Comparison of ENCODE assay signal across 8 mouse cellular contexts in the genomic region with DNA sequence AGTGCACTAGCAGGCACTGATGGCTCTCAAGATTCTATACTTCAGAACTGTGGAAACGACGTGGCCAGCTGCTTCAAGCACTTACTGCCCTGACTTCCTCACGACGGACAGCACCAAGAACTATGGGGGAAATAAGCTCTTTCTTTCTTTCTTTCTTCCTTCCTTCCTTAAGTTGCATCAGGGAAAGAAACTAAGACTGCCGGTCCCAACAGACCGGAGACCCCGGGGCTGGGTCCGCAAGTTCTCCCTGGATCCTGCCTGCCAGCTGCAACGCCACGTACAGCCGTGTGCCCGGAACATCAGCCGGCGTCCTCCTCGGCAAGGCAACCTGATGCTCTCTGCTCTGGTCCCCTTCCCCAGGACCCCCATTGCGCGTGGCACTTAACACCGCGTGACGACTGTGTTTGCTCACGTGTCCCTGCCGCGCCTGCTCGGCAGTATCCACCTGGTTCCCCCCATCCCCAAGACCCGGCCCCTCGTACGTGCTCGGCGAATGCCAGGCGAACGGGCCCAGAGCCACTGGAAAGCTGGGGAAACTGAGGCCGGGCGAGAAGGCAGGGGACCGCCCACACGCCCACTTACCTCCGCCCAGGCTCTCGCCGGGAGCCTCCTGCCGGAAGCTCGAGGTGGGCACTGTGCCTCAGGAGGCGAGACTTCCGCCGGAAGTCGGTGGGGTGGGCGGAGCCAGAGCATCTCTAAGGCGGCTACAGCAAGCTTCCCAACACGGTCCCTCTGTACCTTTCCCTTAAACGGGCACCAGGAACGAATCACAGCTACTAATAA. TPM values are rescaled to one million over a fixed set of nuclear protein-coding genes. Genes with fewer than 3 reads are reported as not detected.
DNase-seq lines count a peak whose midpoint lies in the region; ATAC-seq and TF ChIP-seq lines count a peak whose summit lies in the region.

A gene (minus strand): TSS at position 668 of the 783 bp plus-strand sequence.

- DNase-seq in G1E (ENCODE audit: low spot score) = peak; percentile 97
- DNase-seq in cerebellum, adult 18-20 months = peak; percentile 93 to 96
- DNase-seq in forebrain, postnatal 0 days = peak; percentile 97
- DNase-seq in heart, postnatal 4 days = peak; percentile 95
- peak; percentile 91 to 96 for DNase-seq in layer of hippocampus, adult 8-10 months (ENCODE audit: low spot score in 2 of 2)
- peak; percentile 86 for DNase-seq in ovary, postnatal 10 days (ENCODE audit: low spot score)
- DNase-seq in thymus, postnatal 10 days (ENCODE audit: low spot score in 2 of 2) = peak; percentile 83 to 90

- H3K4me2 ChIP-seq in forebrain, postnatal 0 days (ENCODE audit: low read depth) = peak within 1 kb of the TSS; percentile 79
- peak within 1 kb of the TSS; percentile 89 for H3K4me2 ChIP-seq in lung, embryonic 15.5 days

- no peak for TF ChIP-seq CTCF in G1E (IDR thresholded peaks at IDR 0.05; ENCODE audit: low read depth, low read length)
- peak; percentile 59 for TF ChIP-seq CTCF in forebrain, postnatal 0 days (IDR thresholded peaks at IDR 0.05; ENCODE audit: low read depth)

- no peaks in the 10 kb centered on the region for H3K9me3 ChIP-seq in G1E (replicated peaks)
- no peaks in the 10 kb centered on the region for H3K9me3 ChIP-seq in forebrain, postnatal 0 days (ENCODE audit: low read length)
- no peaks in the 10 kb centered on the region for H3K9me3 ChIP-seq in lung, embryonic 15.5 days

- peak within 1 kb of the TSS; percentile 99 for H3K4me3 ChIP-seq in G1E (ENCODE audit: low read depth, low read length)
- peak within 1 kb of the TSS; percentile 65 for H3K4me3 ChIP-seq in forebrain, postnatal 0 days (ENCODE audit: low read depth, low read length)
- peak within 1 kb of the TSS; percentile 79 for H3K4me3 ChIP-seq in lung, embryonic 15.5 days

- no peaks in the 10 kb centered on the region for H3K27me3 ChIP-seq in G1E (ENCODE audit: insufficient read depth, low read length)
- no peaks in the 10 kb centered on the region for H3K27me3 ChIP-seq in forebrain, postnatal 0 days (ENCODE audit: insufficient read depth, low read length)
- H3K27me3 ChIP-seq in lung, embryonic 15.5 days = no peaks in the 10 kb centered on the region

- H3K4me1 ChIP-seq in G1E (ENCODE audit: insufficient read depth, low read depth, low read length) = peaks cover 40% of the 10 kb centered on the region
- H3K4me1 ChIP-seq in forebrain, postnatal 0 days (ENCODE audit: insufficient read depth) = peaks cover 15% of the 10 kb centered on the region
- peaks cover 26% of the 10 kb centered on the region for H3K4me1 ChIP-seq in lung, embryonic 15.5 days

- ATAC-seq in G1E (ENCODE audit: extremely low read depth, insufficient number of reproducible peaks, low FRiP score, poor library complexity, severe bottlenecking) = peak; percentile 92
- peak; percentile 90 for ATAC-seq in forebrain, postnatal 0 days
- peak; percentile 92 for ATAC-seq in lung, embryonic 15.5 days (ENCODE audit: borderline replicate concordance, extremely low read depth, low FRiP score, low TSS enrichment)

- H3K27ac ChIP-seq in forebrain, postnatal 0 days (ENCODE audit: low read depth, low read length) = peak within 1 kb of the TSS; percentile 90
- peak within 1 kb of the TSS; percentile 82 for H3K27ac ChIP-seq in lung, embryonic 15.5 days

- WGBS in forebrain, postnatal 0 days = under 1% methylated on average over 49 of the region's 49 CpGs
- WGBS in lung, embryonic 15.5 days = under 1% methylated on average over 49 of the region's 49 CpGs

- peak within 1 kb of the TSS; percentile 64 for H3K9ac ChIP-seq in forebrain, postnatal 0 days
- H3K9ac ChIP-seq in lung, embryonic 15.5 days = peak within 1 kb of the TSS; percentile 65

- H3K36me3 ChIP-seq in G1E (replicated peaks) = peaks cover 78% of the 10 kb centered on the region
- H3K36me3 ChIP-seq in forebrain, postnatal 0 days (ENCODE audit: insufficient read depth) = peaks cover 28% of the 10 kb centered on the region
- peaks cover 31% of the 10 kb centered on the region for H3K36me3 ChIP-seq in lung, embryonic 15.5 days

RNA-seq across cellular contexts. Expression of the gene that starts here (rescaled TPM):
- total RNA-seq in G1E (2014; fragmentation: Nextera tagmentation) (20.5 and 41.6 TPM in 2 replicates), G1E (2017) (32.7 and 36.8 TPM in 2 replicates)
- polyA plus RNA-seq in G1E (2012) = 62.5 and 70.3 TPM in 2 replicates
- 66.9 and 85.8 TPM in 2 replicates for total RNA-seq in forebrain, postnatal 0 days (2014; rRNA removed)
- 62.7 and 65.8 TPM in 2 replicates for polyA plus RNA-seq in forebrain, postnatal 0 days (2015; fragmentation: Nextera tagmentation; extraction: Ambion mirVana)
- total RNA-seq in heart, postnatal 4 days (2021) = 10 to 100 TPM; 18.9 to 20.6 TPM
- total RNA-seq in layer of hippocampus, adult 8-10 months (2022) = 10 to 100 TPM; 79.3 to 98.3 (median 92.3) TPM
- polyA plus RNA-seq in lung, embryonic 15.5 days (2015; fragmentation: Nextera tagmentation; extraction: Ambion mirVana) = 48.0 and 48.7 TPM in 2 replicates

Comparison
In these comparisons a context has a peak if more than half of its experiments do, and no peak if none do; other contexts are left out.
1. Peak in every context shown above with its lines: DNase-seq, ATAC-seq, H3K4me3 ChIP-seq and H3K27ac ChIP-seq.